Mouse (Mus musculus) inflammation-experienced regulatory T-cells, adult 6 months (primary cell): ENCODE measurements around the gene Immp2l. TPM values are rescaled to one million over a fixed set of nuclear protein-coding genes. Genes with fewer than 3 reads are reported as not detected.
A peak's percentile ranks its signal among the peaks of the same experiment; 100 is the strongest.

Source experiments
- ATAC-seq: one replicate; pipeline ENCODE4 v1.8.0; 2017
- polyA plus RNA-seq, 3 experiments: library from polyadenylated mRNA; unstranded; fragments of 100-300 nt; shearing (Covaris generic); gene quantifications; one replicate each; pipeline ENCODE4 v1.2.1; 2017

Immp2l gene
- polyA plus RNA-seq, 3 experiments from 2014 or later, result 4.5 to 51.5 (median 30.9) TPM

DNA sequence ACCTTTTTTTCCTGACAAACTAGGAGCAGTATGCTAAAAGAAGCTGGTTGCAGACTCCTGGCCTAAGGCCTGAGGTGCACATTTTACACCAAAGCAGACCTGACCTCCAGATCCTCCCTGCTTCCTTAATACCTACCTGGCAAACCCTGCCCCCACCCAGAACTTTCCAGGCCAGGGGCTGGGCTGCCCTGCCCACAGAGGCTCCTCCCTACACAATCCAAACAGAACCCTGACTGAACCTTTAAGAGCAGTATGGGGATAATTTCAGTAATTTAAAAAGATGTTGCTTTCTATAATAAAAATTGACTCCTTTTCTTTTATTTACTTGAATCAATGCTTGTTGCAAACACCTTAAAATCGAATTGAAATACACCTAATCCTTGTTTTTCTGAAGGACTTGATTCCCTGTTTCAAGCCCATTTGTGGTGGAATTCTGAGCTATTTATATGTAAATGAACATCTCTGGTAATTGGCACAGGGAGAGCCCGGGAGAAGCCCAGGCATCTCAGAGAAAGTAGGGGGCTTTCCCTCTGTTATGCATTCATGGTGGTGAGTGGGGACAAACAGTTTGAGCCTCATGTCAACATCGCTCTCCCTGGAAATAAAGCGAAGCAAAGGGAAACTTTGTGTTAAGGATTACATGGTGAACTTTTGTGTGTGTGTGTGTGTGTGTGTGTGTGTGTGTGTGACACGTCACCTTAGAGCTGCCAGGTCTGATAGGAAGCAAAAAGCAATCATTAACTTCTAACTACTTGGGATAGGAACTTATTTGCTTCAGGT lies 535.3 kb downstream of the Immp2l start:
- no peak for ATAC-seq

DNA sequence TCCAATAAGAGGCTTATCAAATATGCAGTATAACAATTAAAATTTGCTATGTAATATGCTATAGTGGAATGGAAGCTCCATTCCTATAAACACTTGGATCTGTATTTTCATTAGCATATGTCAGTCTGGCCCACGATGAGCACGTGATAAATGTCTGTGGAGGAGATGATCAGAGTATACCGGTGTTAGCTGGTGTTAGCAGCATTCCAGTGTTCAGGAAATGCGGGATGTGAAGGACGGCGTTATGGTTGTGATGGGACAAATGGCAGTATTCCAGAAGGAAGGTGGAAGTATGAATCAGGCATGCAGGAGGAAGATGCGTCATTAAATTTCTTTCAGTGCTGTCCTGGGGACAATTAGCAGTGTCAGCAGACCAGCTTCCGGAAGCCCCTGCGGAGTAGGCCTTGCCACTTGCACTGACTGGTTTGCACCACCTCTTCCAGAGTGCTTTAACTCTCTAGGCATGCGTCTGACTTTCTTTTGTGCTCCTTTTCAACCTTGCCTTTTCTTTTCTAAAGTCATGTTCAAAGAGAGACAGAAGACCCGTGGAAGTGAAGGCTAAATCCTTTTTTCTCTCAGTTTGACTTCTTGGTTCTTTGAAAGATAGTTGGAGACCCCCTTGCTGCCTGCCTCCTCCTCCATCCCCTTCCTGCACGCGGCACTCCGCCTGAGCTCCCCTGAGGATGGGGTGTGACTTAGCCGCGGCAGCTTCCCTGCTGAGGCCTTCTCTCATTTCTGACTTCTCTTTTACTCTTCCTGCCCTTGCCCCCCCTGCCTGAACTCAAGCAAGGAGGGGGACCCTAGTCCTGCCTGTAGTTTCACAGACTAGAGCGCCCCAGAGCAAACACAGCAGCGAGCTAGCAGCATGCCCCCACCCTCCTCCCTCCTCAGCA lies 541.9 kb downstream of the Immp2l start:
- peak; percentile 64 for ATAC-seq

DNA sequence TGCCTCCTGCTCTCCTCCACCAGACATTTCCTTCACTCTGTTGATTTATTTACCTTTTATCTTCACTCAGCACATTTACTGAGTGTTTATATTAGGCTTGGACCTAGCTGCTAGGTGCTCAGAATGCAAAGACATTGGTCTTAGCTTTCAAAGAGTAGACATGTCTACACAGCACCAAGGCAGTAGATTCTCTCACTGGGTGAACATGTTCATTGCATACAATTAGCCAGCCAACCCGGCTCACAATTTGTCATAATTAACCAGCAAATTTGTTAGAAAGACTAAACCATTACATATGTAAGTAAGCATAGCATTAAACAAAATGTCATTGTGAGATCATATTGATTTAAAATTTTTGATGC lies 542.5 kb downstream of the Immp2l start:
- ATAC-seq, result no peak

DNA sequence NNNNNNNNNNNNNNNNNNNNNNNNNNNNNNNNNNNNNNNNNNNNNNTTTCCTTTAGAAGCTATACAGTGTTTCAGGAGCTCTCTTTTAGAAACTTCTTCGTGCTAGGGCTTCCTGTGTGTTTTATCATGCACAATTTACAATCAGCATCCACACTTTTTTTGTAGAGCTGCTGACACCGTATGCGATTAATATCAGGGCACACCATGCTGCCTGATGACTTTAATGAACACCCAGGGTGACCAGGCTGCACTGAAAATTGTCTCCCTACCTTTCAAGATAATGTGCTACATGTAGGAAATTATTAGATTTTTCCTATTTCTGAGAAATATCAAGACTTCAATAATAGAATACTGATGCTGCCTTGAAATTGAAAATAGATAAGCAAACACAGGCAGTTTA lies 549.9 kb downstream of the Immp2l start:
- no peak for ATAC-seq

DNA sequence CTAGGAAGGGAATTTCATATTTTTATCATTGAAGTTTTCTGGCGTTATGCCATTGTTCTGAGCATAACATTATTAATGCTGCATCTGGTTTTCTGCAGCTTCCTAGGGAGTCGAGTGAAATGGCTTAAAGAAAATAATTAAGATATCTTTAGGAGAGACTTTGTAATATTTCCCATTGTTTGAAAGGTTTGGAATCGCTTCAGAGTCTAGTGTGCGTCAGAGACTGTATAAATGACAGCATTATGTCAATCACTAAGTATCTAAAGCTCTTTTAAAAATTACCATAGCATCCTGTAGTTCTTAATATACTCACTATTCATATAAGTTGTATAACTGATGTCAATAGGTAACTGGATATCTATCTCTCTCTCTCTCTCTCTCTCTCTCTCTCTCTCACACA lies 551.3 kb downstream of the Immp2l start:
- no peak for ATAC-seq

DNA sequence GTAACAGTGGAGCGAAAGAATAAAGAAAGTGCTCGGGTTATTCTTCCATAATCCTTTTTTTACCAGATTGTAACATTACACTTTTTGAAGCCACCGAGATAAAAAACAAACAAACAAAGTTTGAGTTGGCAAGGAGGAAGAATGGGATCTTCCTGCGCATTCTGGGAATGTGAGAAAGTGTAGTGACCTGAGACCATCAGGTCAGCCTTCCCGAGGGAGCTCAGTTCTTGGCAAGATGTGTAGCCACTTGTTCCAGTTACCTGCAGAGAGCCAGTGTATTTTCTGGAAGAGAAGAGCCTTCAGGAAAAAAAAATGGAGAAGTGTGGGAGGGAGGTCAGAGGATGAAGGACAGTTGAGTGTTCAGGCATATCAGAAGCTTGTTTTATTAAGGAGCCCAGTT lies 569.5 kb downstream of the Immp2l start:
- ATAC-seq, result no peak

DNA sequence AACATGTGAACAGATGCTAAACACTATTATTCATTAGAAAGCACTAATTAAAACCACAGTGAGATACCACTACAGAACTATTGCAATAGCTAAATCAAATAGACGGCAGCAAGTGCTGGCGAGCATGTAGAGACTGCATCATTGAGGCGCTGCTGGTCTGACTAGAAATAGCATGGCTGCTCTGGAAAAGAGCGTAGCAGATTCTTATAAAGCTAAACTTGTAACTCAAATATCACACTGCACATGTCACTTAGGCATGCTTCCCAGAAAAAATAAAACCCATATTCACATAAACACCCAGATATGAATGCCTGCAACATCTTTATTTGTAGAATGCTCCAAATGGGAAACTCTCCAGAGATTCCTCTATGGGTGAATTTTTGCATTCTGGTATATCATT lies 570.1 kb downstream of the Immp2l start:
- no peak for ATAC-seq

DNA sequence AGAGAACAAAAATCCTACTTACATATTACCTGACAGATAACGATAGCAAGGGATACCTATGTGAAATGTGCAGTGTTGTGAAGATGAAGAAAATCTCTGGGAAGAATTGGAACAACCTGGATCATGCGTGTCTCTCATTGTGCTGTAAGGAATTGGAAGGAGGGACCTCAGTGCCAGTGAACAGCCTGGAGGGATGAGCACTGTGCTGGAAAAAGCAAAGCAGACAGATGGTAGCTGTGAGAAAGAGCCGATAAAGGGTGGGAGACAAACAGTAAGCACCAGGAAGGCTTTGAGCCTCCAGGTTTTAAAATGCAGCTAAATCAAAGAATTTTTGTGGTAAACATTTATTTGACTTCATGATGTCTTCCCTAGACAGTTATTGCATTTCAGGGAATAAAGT lies 591.4 kb downstream of the Immp2l start:
- ATAC-seq, result no peak

DNA sequence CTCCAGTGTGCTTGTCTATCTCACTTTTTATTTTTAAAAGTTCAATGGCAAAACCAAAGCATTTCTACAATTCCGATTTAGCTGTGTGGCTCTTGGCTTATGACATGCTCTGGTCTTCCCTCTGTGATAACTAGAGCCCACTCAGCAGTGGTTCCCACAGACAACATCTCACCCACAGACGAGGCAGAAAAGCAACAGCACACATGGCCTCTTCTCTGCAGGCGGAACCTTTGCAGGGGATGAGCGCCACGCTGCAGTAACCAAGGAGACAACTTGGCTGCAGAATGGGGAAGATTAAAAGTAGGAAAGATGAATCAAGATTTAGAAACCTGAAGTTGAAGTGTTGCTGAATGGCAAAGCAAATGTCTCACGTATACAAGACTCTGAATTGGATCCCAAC lies 597.5 kb downstream of the Immp2l start:
- no peak for ATAC-seq

DNA sequence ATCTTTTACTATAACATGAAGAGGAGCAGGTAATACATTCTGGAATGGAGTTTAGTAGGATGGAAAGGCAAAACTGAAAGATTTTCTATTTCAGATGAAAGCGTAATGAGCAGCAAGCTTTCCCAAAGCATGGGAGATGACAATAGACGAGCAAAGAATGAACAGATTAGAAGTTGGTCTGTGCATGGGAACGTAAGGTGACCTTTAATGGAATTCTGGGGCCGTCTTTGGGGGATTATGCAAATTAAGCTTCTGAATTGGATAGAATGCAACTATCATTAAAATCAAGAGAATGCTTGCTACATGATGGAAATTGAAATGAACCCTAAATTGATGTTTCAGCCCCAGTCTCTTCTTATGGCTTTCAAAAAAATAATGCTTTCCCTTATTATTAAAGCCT lies 619.4 kb downstream of the Immp2l start:
- no peak for ATAC-seq

DNA sequence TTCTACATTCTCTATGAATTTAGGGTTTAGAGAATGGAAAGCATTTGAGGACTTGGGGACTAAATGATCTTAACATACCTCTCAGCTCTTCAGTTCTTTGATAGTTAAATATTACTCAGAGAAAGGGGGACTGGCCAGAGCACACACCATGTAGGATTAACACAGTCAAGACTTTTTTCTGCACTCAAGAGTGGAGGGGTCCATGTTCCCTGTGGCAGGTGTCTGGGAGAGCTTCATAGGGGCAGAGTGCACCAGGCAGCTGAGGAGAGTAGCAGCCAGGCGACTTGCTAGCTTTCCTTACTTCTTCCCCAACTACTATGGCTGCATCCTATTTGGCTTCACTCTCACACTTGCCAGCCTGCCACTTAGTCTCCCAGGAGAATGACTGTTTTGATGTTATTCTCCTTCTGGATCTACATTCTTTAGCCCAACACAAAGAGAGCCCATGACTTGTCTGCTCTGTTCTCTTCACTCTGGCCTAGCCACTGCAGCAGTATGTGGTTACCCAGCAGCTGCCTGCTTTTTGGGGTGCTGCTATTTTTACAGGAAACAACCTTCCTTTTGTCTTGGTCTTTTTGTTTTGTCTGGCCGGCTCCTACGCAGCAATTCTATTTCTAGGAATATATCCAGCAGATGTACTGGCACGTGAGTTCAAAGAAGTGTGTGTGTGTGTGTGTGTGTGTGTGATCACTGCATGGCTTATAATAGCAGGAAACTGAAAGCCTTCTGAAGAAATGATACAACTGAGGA lies 621.1 kb downstream of the Immp2l start:
- ATAC-seq, result no peak

DNA sequence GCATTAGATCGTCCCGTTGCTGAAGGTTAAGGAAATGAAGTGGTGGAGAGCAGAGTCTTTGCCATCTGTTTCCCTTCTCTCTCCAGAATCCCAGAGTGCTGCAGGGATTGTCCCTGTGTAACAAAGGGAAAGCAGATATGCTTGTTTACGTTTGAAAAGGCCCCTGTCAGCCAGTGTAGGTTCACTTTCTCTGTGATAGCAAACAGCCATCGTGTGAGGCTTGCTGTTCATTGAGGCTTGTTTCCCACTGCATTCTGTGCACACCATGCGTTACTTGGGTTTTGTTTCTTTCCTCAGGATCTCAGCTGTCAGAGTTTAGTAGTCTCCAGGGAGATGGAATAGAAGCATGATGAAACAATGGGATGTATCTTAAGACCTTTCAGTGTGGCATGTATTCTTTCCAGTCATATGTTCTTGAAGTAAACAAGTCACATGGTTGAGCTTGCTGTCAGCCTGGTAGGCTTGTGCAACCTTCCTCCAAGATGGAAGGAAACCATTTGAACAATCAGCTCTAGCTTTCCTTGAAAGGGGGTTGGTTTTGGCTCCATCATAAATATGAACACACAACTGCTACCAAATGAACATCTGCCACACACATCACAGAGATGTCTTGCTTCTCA lies 623.2 kb downstream of the Immp2l start:
- no peak for ATAC-seq

DNA sequence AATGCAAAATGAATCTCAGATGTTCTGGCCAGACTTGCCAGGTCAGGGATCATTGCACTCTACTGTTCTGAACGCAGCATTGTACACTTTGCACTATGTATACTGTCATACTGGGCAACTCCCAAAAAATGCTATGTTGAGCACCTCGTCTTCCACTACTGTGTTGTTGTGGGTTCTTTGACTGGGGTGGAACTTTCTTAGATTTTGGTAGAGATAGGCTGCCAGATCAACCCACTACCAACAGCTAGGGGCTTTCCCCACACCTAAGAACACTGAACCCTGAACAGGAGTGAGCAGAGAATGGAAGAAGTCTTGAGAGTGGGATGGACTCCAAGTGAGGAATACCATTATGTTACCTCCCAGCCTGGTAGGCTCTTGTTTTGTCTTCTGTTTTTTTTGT lies 623.8 kb downstream of the Immp2l start:
- peak; percentile 61 for ATAC-seq

DNA sequence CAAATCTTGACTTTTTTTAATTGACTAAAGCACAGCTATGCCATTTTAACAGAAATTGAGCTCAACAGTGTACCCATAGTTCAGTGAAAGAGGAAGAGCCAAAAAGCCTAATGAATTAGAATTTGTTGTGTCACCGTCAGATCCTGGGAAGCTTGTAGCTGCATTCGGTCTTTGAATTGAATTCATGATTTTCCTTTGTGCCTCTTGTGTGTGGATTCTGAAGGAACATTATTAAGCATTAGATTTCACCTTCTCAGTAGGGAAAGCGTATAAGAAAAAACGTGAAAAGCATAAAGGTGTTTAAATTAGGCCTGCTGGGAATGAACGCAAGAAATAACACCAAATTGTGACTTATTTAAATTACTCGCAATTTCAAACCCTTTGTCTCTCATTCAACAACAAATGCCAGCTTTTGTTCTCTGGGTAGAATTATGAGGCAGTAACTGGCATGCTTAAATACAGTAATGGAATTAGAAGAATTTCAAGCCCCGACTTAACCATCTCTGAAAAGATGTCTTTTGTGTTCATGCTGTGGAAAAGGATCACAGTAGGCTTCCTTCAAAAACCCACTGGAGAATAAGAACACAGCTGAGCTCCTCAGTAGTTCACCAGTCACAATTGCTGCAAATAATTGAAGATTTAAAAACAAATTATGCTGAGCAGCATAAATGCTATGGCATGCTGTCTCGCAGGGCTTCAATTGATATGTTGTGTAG lies 626.1 kb downstream of the Immp2l start:
- ATAC-seq, result no peak

DNA sequence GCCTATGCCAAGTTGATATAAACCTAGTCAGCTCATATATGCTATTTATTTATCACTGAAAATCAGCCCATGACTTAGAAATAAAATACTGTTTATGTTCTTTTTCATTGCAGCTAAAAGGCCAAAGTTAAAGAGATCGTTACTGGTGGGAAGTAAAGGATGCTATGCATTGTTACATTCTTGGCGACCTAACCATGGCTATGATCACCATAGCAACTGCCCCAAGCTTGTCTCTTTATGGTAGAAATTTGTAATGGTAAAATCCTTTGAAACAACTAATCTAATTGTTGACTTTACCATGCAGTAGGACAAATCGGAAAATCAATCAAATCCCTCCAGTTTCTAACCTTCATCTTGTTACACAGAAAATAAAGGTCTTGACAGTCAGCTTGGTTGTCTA lies 644.4 kb downstream of the Immp2l start:
- no peak for ATAC-seq

DNA sequence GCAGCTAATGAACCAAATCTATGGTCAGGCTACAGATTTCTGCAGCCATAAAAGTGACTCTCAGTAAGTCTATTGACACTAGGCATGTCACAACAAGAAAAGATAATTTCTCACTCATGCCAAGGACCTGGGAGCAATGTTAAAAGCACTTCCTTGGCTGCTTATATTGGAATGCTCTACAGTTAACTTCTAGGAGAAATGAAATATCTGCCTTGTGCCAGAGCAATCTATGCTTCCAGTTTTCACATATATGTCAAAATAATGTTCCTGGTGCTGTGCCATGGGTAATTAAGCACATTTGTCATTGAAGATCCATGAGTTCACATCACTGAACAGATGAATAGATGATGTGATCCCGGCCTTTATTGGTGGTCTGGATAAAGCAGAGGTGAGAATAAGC lies 645.6 kb downstream of the Immp2l start:
- ATAC-seq, result no peak

DNA sequence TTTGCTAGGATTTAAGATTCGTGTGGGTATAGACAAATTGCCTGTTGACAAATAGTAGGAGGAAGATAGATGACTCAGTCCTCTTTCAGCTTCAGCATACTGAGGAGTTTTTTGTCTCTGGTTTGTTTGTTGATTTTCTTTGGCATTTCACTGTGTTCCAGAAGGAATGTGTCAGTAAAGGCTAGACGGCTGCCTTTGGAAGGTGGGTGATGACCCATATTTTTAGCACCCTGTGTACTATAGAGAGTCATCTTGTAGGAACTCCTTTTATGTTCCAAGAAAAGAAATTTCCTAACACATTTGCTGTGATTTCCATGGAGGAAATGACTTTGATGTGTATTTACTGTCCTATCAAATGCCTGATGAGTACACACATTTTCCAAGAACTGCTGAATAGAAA lies 651.0 kb downstream of the Immp2l start:
- ATAC-seq, result no peak

DNA sequence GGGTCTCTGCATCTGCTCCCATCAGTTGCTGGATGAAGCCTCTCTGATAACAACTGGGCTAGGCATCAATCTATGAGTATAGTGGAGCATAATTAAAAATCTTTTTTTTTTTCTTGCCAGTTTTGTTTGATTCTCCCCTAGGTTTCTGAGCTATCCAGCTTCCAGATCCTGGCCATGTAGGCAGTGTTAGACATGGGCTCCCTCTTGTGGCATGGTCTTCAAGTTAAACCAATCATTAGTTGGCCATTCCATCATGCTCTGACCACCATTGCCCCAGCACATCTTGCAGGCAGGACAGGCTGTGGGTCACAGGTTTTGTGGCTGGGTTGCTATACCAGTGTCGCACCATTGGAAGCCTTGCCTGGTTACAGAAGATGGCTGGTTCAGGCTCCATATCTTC lies 656.3 kb downstream of the Immp2l start:
- ATAC-seq, result no peak

DNA sequence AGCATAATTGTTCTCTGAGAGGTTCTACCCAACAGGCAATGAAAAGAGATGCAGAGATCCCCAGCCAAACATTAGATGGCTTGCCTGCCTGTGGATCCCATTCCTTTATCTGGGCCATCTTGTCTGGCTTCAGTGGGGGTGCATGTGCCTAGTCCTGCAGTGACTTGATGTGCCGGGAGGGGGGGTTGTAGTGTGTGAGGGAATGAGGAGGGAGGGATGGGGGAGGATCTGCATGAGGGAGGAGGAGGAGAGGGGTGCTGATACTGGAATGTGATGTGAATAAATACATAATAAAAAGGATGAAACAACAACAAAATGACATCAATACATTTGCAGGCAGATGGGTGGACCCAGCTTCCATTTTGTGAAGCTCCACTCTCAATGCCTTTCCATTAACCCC lies 658.3 kb downstream of the Immp2l start:
- ATAC-seq, result no peak

DNA sequence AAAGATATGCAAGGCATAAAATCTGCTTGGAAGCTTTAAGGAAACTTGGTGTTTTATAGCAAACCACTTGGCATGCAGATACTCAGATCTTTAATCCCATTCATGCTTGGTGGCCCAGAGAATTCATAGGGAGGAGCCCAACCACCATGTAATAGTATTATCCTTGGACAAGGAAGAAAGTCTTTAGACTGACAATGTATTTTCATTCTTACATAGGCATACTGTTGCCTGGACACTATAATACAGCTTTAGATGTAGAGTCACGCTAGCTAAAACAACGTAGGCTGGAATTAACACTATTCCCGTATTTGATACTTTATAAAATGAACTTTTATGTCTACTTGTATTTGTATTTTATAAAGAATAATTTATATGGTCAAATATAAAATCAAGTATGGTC lies 665.9 kb downstream of the Immp2l start:
- ATAC-seq, result no peak

DNA sequence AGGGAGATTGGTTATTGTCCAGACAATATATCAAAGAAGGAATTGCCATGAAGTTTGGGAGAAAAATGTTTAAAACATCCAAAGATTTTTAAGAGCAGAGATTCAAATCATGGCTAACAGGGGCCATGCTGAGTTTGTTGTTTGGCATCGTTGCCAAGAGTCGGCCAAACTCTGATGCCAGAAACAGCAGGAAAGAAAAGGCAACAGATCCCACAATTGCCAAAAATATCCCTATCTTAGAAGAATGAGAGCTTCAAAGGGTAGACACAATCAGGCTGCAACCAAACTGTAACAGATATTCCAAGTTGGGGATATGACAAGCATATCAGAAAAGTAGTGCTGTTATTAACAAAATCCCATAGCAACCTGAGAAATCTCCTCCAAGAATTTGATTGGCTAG lies 686.7 kb downstream of the Immp2l start:
- no peak for ATAC-seq

DNA sequence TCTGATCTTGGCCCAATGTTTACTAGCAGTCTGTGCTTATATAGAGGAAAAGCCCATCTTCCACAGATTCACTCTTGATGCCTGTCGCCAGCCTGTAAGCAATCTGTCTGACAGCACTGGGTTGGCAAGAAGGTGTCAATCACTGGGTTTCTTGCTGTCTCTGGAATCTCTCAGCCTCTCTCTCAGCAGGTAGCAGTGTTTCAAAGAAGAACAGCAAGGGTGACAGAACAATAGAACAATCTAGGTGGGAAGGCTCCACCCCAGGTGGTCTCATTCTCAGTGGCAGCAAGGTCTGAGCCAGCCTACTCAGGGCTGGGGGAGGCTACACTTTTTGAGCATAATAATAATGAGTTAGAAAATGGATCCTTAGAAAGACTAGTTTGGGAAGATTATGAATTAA lies 693.1 kb downstream of the Immp2l start:
- ATAC-seq, result no peak
